ENCODE assay signal across 9 mouse cellular contexts in the genomic region with DNA sequence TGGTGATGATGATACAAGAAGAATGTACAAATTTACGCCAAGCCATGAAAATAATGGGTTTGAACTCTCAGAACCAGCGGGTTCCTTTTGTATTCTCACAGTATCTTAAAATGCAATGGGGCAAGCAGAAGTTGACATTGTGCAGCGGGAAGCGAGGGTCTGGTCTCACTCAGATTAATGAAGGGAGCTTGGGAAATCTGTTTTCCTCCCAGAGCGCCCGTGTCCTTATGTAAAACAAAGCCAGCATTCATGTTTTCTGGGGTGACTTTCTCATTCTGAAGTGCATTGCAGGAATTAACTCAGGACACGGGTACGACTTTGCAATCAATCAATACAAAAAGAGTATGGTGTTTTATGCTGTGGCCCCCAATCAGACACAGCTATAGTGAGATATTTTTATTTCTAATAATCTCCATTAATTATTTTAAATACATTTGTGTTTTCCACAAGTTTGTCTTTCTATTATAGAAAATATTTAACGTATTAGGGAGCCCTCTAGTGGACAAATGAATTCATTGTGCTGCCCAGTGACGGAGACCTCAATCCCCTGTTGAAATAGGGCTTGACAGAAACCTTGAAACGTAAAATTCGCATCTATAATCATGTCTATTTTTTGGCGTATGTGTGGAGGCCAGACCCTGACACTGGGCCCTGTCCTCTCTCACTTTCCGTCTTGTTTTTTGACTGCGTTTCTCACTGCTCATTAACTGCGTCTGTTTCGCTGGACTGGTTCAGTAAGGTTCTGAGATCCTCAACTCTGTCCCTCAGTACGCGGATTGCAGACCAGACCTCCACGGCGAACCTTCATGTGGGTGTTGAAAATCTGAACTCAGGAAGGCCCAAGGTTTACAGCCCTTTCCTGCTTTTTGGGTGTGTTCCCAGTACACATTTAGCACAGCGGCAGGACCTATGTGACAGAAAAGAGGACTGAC. TPM values are rescaled to one million over a fixed set of nuclear protein-coding genes. Genes with fewer than 3 reads are reported as not detected.
A peak's percentile ranks its signal among the peaks of the same experiment; 100 is the strongest.
DNase-seq lines count a peak whose midpoint lies in the region; ATAC-seq and TF ChIP-seq lines count a peak whose summit lies in the region.
"Had no signal": no experiment of that assay in that cellular context is flagged by ENCODE, and none has a peak within 500 bp of the region (broad histone marks: within the 10 kb centered on the region; RNA-seq: fewer than 3 reads in every experiment).

No protein-coding gene starts in this region.

- DNase-seq in frontal cortex, postnatal 25 days (ENCODE audit: low spot score in 2 of 2) = no peak
- peak; percentile 0 to 1 for DNase-seq in B cell, adult 2 months
- peak; percentile 73 for DNase-seq in embryo, embryonic 10.5 days (ENCODE audit: low spot score)
- DNase-seq in hindbrain, postnatal 0 days (ENCODE audit: low spot score) = peak; percentile 77
- DNase-seq in lung, postnatal 0 days (ENCODE audit: low spot score) = peak; percentile 61
- no peak for DNase-seq in c-Kit-positive CD71-positive TER-119-positive erythroid progenitor cells, embryonic 14.5 days (ENCODE audit: low spot score)
- no peak for DNase-seq in gastrocnemius, postnatal 14 days
- DNase-seq: liver, embryonic 13.5 days had no signal

- H3K4me1 ChIP-seq in hindbrain, postnatal 0 days (ENCODE audit: insufficient read depth, low read length) = no peaks in the 10 kb centered on the region
- H3K4me1 ChIP-seq in lung, postnatal 0 days (ENCODE audit: insufficient read depth, low read depth, low read length) = no peaks in the 10 kb centered on the region
- H3K4me1 ChIP-seq: liver, embryonic 13.5 days had no signal

- no peaks in the 10 kb centered on the region for H3K27me3 ChIP-seq in hindbrain, postnatal 0 days (ENCODE audit: insufficient read depth, low read length)
- no peaks in the 10 kb centered on the region for H3K27me3 ChIP-seq in lung, postnatal 0 days (replicated peaks; ENCODE audit: insufficient read depth, low read length)
- H3K27me3 ChIP-seq: liver, embryonic 13.5 days had no signal

- 40% methylated on average over 22 of the region's 22 CpGs for WGBS in hindbrain, postnatal 0 days
- WGBS in lung, postnatal 0 days = 36% methylated on average over 22 of the region's 22 CpGs

- no peak overlapping the region for H3K27ac ChIP-seq in hindbrain, postnatal 0 days
- no peak overlapping the region for H3K27ac ChIP-seq in lung, postnatal 0 days (ENCODE audit: low read length)
- H3K27ac ChIP-seq: liver, embryonic 13.5 days had no signal

- H3K4me3 ChIP-seq in hindbrain, postnatal 0 days (ENCODE audit: low read length) = no peak overlapping the region
- no peak overlapping the region for H3K4me3 ChIP-seq in lung, postnatal 0 days (ENCODE audit: low read depth, low read length)
- H3K4me3 ChIP-seq: liver, embryonic 13.5 days had no signal

- intact Hi-C loops in gastrocnemius, postnatal 14 days (cut with DNase I; ENCODE audit: low total_unique reads) = no loop called here

- no peak for TF ChIP-seq EP300 in lung, postnatal 0 days (IDR thresholded peaks at IDR 0.05)

- H3K9me3 ChIP-seq in hindbrain, postnatal 0 days (ENCODE audit: low read length) = no peaks in the 10 kb centered on the region
- no peaks in the 10 kb centered on the region for H3K9me3 ChIP-seq in lung, postnatal 0 days (ENCODE audit: low read length)
- H3K9me3 ChIP-seq: liver, embryonic 13.5 days had no signal

- no peak overlapping the region for H3K9ac ChIP-seq in hindbrain, postnatal 0 days (replicated peaks; ENCODE audit: low read length)
- H3K9ac ChIP-seq in lung, postnatal 0 days (replicated peaks; ENCODE audit: low read depth) = no peak overlapping the region
- H3K9ac ChIP-seq: liver, embryonic 13.5 days had no signal

- ATAC-seq in frontal cortex, adult (ENCODE audit: low TSS enrichment) = 0 out of 2 replicates have a peak, but pooled peaks have one; percentile 20
- ATAC-seq in hindbrain, postnatal 0 days = no peak
- ATAC-seq in lung, postnatal 0 days = no peak

- peak; percentile 65 for TF ChIP-seq CTCF in hindbrain, postnatal 0 days (IDR thresholded peaks at IDR 0.05; ENCODE audit: low read depth)
- peak; percentile 64 for TF ChIP-seq CTCF in lung, postnatal 0 days (IDR thresholded peaks at IDR 0.05)

- H3K4me2 ChIP-seq in hindbrain, postnatal 0 days (ENCODE audit: low read depth, low read length) = peak overlapping the region; percentile 16
- peak overlapping the region; percentile 37 for H3K4me2 ChIP-seq in lung, postnatal 0 days (replicated peaks; ENCODE audit: low read depth, low read length)
- H3K4me2 ChIP-seq: liver, embryonic 13.5 days had no signal

- H3K36me3 ChIP-seq in hindbrain, postnatal 0 days (ENCODE audit: insufficient read depth, low read length) = no peaks in the 10 kb centered on the region
- H3K36me3 ChIP-seq in lung, postnatal 0 days (ENCODE audit: insufficient read depth, low read length) = no peaks in the 10 kb centered on the region
- H3K36me3 ChIP-seq: liver, embryonic 13.5 days had no signal

RNA-seq across cellular contexts. Expression of a gene that starts 24.6 kb away (rescaled TPM):
- 0.65 and 1.3 TPM in 2 replicates for total RNA-seq in hindbrain, postnatal 0 days (2014; rRNA removed)
- polyA plus RNA-seq in hindbrain, postnatal 0 days (2015; fragmentation: Nextera tagmentation; extraction: Ambion mirVana) = 1.4 and 1.5 TPM in 2 replicates
- polyA plus RNA-seq in lung, postnatal 0 days (2015; fragmentation: Nextera tagmentation; extraction: Ambion mirVana) = not detected in 2 replicates
- total RNA-seq in gastrocnemius, postnatal 14 days (2021) = not detected
- polyA plus RNA-seq: liver, embryonic 13.5 days had no signal

Comparison
In these comparisons a context has a peak if more than half of its experiments do, and no peak if none do; other contexts are left out.
1. DNase-seq: peak in B cell, adult 2 months (2 of 2), embryo, embryonic 10.5 days (single experiment), hindbrain, postnatal 0 days (single experiment) and lung, postnatal 0 days (single experiment); none in frontal cortex, postnatal 25 days (0 of 2), c-Kit-positive CD71-positive TER-119-positive erythroid progenitor cells, embryonic 14.5 days (single experiment) and gastrocnemius, postnatal 14 days (single experiment).